Mouse (Mus musculus): ENCODE measurements around the gene Jph2. TPM values are rescaled to one million over a fixed set of nuclear protein-coding genes. Genes with fewer than 3 reads are reported as not detected.

Gene Jph2
- polyA plus RNA-seq, 1 experiment from 2014 or later = 25.5 TPM

- no peaks in the 10 kb centered on the region for H3K9me3 ChIP-seq (ENCODE audit: control insufficient read depth, low read length)
- no peak overlapping the region for H3K4me2 ChIP-seq (ENCODE audit: low read length)
- H3K4me3 ChIP-seq (ENCODE audit: control insufficient read depth in 1 of 2, insufficient read depth in 1 of 2, low read depth in 1 of 2, low read length in 2 of 2) = no peak overlapping the region
- H3K27me3 ChIP-seq (ENCODE audit: control insufficient read depth, insufficient read depth, low read length) = no peaks in the 10 kb centered on the region
- H3K27ac ChIP-seq (replicated peaks in 1 of 2; ENCODE audit: control insufficient read depth in 1 of 2, insufficient read depth in 1 of 2, low read depth in 2 of 2, low read length in 2 of 2) = peak overlapping the region in 1 of 2 experiments; percentile 6; a peak in 2 of 4 replicates
- H3K4me1 ChIP-seq (ENCODE audit: control insufficient read depth in 2 of 2, insufficient read depth in 2 of 2, low read length in 2 of 2) = peaks cover 60 to 74% of the 10 kb centered on the region in 2 experiments
- WGBS = 55% methylated on average over 9 of the region's 9 CpGs
- ATAC-seq (ENCODE audit: insufficient number of reproducible peaks, insufficient read depth, low FRiP score, low read depth) = no peak
- peak overlapping the region; percentile 22; the same call in 1 of the 2 replicates for H3K9ac ChIP-seq (ENCODE audit: low read length)
- H3K36me3 ChIP-seq (ENCODE audit: control insufficient read depth, insufficient read depth, low read length) = peaks cover 40% of the 10 kb centered on the region
Observed at GRCm38 (mm10) chr2:163349411-163349810, 48.4 kb downstream of the Jph2 start.

GRCm38 (mm10) chr2:163348677-163349076 is 49.1 kb downstream of the Jph2 start:
- no peaks in the 10 kb centered on the region for H3K27me3 ChIP-seq (ENCODE audit: control insufficient read depth, insufficient read depth, low read length)
- H3K4me1 ChIP-seq (ENCODE audit: control insufficient read depth in 2 of 2, insufficient read depth in 2 of 2, low read length in 2 of 2) = peaks cover 55 to 68% of the 10 kb centered on the region in 2 experiments
- H3K9me3 ChIP-seq (ENCODE audit: control insufficient read depth, low read length) = no peaks in the 10 kb centered on the region
- H3K4me3 ChIP-seq (ENCODE audit: control insufficient read depth in 1 of 2, insufficient read depth in 1 of 2, low read depth in 1 of 2, low read length in 2 of 2) = no peak overlapping the region
- H3K36me3 ChIP-seq (ENCODE audit: control insufficient read depth, insufficient read depth, low read length) = peaks cover 45% of the 10 kb centered on the region
- no peak overlapping the region; the same call in 1 of the 2 replicates for H3K9ac ChIP-seq (ENCODE audit: low read length)
- H3K27ac ChIP-seq (replicated peaks in 1 of 2; ENCODE audit: control insufficient read depth in 1 of 2, insufficient read depth in 1 of 2, low read depth in 2 of 2, low read length in 2 of 2) = no peak overlapping the region; a peak in 1 of 4 replicates
- 61% methylated on average over 7 of the region's 7 CpGs for WGBS
- no peak for ATAC-seq (ENCODE audit: insufficient number of reproducible peaks, insufficient read depth, low FRiP score, low read depth)
- H3K4me2 ChIP-seq (ENCODE audit: low read length) = no peak overlapping the region

GRCm38 (mm10) chr2:163347517-163348184 is 50.1 kb downstream of the Jph2 start:
- Histone ChIP-seq H3K36me3 (ENCODE audit: control insufficient read depth, insufficient read depth, low read length) (peaks cover 49% of the 10 kb centered on the region), H3K4me3 (ENCODE audit: control insufficient read depth in 1 of 2, insufficient read depth in 1 of 2, low read depth in 1 of 2, low read length in 2 of 2) (no peak overlapping the region), H3K9me3 (ENCODE audit: control insufficient read depth, low read length) (no peaks in the 10 kb centered on the region), H3K9ac (ENCODE audit: low read length) (0 out of 2 replicates have a peak overlapping the region, but pooled peaks have one; percentile 2), H3K4me2 (ENCODE audit: low read length) (no peak overlapping the region), H3K4me1 (ENCODE audit: control insufficient read depth in 2 of 2, insufficient read depth in 2 of 2, low read length in 2 of 2) (peaks cover 47 to 62% of the 10 kb centered on the region in 2 experiments), H3K27me3 (ENCODE audit: control insufficient read depth, insufficient read depth, low read length) (no peaks in the 10 kb centered on the region), H3K27ac (replicated peaks in 1 of 2; ENCODE audit: control insufficient read depth in 1 of 2, insufficient read depth in 1 of 2, low read depth in 2 of 2, low read length in 2 of 2) (peak overlapping the region in 1 of 2 experiments; percentile 14; a peak in 2 of 4 replicates)
- ATAC-seq (ENCODE audit: insufficient number of reproducible peaks, insufficient read depth, low FRiP score, low read depth) = no peak
- WGBS = 35% methylated on average over 8 of the region's 8 CpGs

GRCm38 (mm10) chr2:163346497-163346896 is 51.3 kb downstream of the Jph2 start:
- Histone ChIP-seq H3K4me1 (ENCODE audit: control insufficient read depth in 2 of 2, insufficient read depth in 2 of 2, low read length in 2 of 2) (peaks cover 38 to 51% of the 10 kb centered on the region in 2 experiments), H3K9ac (ENCODE audit: low read length) (peak overlapping the region; percentile 19; the same call in 1 of the 2 replicates), H3K36me3 (ENCODE audit: control insufficient read depth, insufficient read depth, low read length) (peaks cover 48% of the 10 kb centered on the region), H3K27ac (replicated peaks in 1 of 2; ENCODE audit: control insufficient read depth in 1 of 2, insufficient read depth in 1 of 2, low read depth in 2 of 2, low read length in 2 of 2) (peak overlapping the region in 1 of 2 experiments; percentile 17; a peak in 1 of 4 replicates), H3K4me2 (ENCODE audit: low read length) (no peak overlapping the region), H3K4me3 (ENCODE audit: control insufficient read depth in 1 of 2, insufficient read depth in 1 of 2, low read depth in 1 of 2, low read length in 2 of 2) (no peak overlapping the region), H3K27me3 (ENCODE audit: control insufficient read depth, insufficient read depth, low read length) (no peaks in the 10 kb centered on the region), H3K9me3 (ENCODE audit: control insufficient read depth, low read length) (no peaks in the 10 kb centered on the region)
- no peak for ATAC-seq (ENCODE audit: insufficient number of reproducible peaks, insufficient read depth, low FRiP score, low read depth)
- 77% methylated on average over 11 of the region's 11 CpGs for WGBS

GRCm38 (mm10) chr2:163344976-163345660 is 52.7 kb downstream of the Jph2 start:
- Histone ChIP-seq H3K27ac (replicated peaks in 1 of 2; ENCODE audit: control insufficient read depth in 1 of 2, insufficient read depth in 1 of 2, low read depth in 2 of 2, low read length in 2 of 2) (peak overlapping the region; percentile 74 to 77), H3K27me3 (ENCODE audit: control insufficient read depth, insufficient read depth, low read length) (no peaks in the 10 kb centered on the region), H3K36me3 (ENCODE audit: control insufficient read depth, insufficient read depth, low read length) (peaks cover 49% of the 10 kb centered on the region), H3K9ac (ENCODE audit: low read length) (peak overlapping the region; percentile 41), H3K4me3 (ENCODE audit: control insufficient read depth in 1 of 2, insufficient read depth in 1 of 2, low read depth in 1 of 2, low read length in 2 of 2) (no peak overlapping the region), H3K4me2 (ENCODE audit: low read length) (peak overlapping the region; percentile 32), H3K4me1 (ENCODE audit: control insufficient read depth in 2 of 2, insufficient read depth in 2 of 2, low read length in 2 of 2) (peaks cover 43 to 57% of the 10 kb centered on the region in 2 experiments), H3K9me3 (ENCODE audit: control insufficient read depth, low read length) (no peaks in the 10 kb centered on the region)
- WGBS = 43% methylated on average over 13 of the region's 13 CpGs
- ATAC-seq (ENCODE audit: insufficient number of reproducible peaks, insufficient read depth, low FRiP score, low read depth) = no peak

- no peaks in the 10 kb centered on the region for H3K9me3 ChIP-seq (ENCODE audit: control insufficient read depth, low read length)
- peaks cover 57% of the 10 kb centered on the region for H3K36me3 ChIP-seq (ENCODE audit: control insufficient read depth, insufficient read depth, low read length)
- WGBS = 88% methylated on average over 4 of the region's 4 CpGs
- H3K4me1 ChIP-seq (ENCODE audit: control insufficient read depth in 2 of 2, insufficient read depth in 2 of 2, low read length in 2 of 2) = peaks cover 32 to 42% of the 10 kb centered on the region in 2 experiments
- ATAC-seq (ENCODE audit: insufficient number of reproducible peaks, insufficient read depth, low FRiP score, low read depth) = no peak
- H3K4me2 ChIP-seq (ENCODE audit: low read length) = no peak overlapping the region
- no peak overlapping the region for H3K4me3 ChIP-seq (ENCODE audit: control insufficient read depth in 1 of 2, insufficient read depth in 1 of 2, low read depth in 1 of 2, low read length in 2 of 2)
- peaks cover 6% of the 10 kb centered on the region; the same call in 1 of the 2 replicates for H3K27me3 ChIP-seq (ENCODE audit: control insufficient read depth, insufficient read depth, low read length)
- H3K27ac ChIP-seq (replicated peaks in 1 of 2; ENCODE audit: control insufficient read depth in 1 of 2, insufficient read depth in 1 of 2, low read depth in 2 of 2, low read length in 2 of 2) = 0 out of 4 replicates have a peak overlapping the region, but pooled peaks of 1 of the 2 experiments have one; percentile 12
- H3K9ac ChIP-seq (ENCODE audit: low read length) = no peak overlapping the region
Observed at GRCm38 (mm10) chr2:163343671-163344070, 54.1 kb downstream of the Jph2 start.

GRCm38 (mm10) chr2:163340263-163340662 is 57.5 kb downstream of the Jph2 start:
- no peak overlapping the region for H3K4me3 ChIP-seq (ENCODE audit: control insufficient read depth in 1 of 2, insufficient read depth in 1 of 2, low read depth in 1 of 2, low read length in 2 of 2)
- H3K27ac ChIP-seq (replicated peaks in 1 of 2; ENCODE audit: control insufficient read depth in 1 of 2, insufficient read depth in 1 of 2, low read depth in 2 of 2, low read length in 2 of 2) = peak overlapping the region; percentile 31 to 42; a peak in 2 of 4 replicates
- peaks cover 11 to 20% of the 10 kb centered on the region in 2 experiments for H3K4me1 ChIP-seq (ENCODE audit: control insufficient read depth in 2 of 2, insufficient read depth in 2 of 2, low read length in 2 of 2)
- 13% methylated on average over 9 of the region's 9 CpGs for WGBS
- no peak overlapping the region for H3K4me2 ChIP-seq (ENCODE audit: low read length)
- no peaks in the 10 kb centered on the region for H3K9me3 ChIP-seq (ENCODE audit: control insufficient read depth, low read length)
- H3K36me3 ChIP-seq (ENCODE audit: control insufficient read depth, insufficient read depth, low read length) = peaks cover 71% of the 10 kb centered on the region
- H3K27me3 ChIP-seq (ENCODE audit: control insufficient read depth, insufficient read depth, low read length) = peaks cover 13% of the 10 kb centered on the region
- 0 out of 2 replicates have a peak, but pooled peaks have one; percentile 46 for ATAC-seq (ENCODE audit: insufficient number of reproducible peaks, insufficient read depth, low FRiP score, low read depth)
- no peak overlapping the region for H3K9ac ChIP-seq (ENCODE audit: low read length)
